Mouse (Mus musculus) stomach, postnatal 0 days (tissue): ENCODE results near the gene Dab1. TPM values are rescaled to one million over a fixed set of nuclear protein-coding genes. Genes with fewer than 3 reads are reported as not detected.

Experiments
- ATAC-seq: fragments of 200-750 bp; cut with Nextera tagmentation; 2 replicates; pipeline ENCODE4 v1.8.0; 2017; ENCODE audit not compliant: low FRiP score, low TSS enrichment
- DNase-seq: peaks from one replicate; pipeline ENCODE4 v3.0.0-alpha.2; 2016; ENCODE audit warnings: low spot score
- H3K27ac ChIP-seq: fragments of 300-500 bp; sonication (generic); replicated peaks from 2 replicates; pipeline ENCODE4 v1.5.1; 2014; ENCODE audit warnings: mild to moderate bottlenecking, control low read depth
- H3K27me3 ChIP-seq: fragments of 300-500 bp; sonication (generic); 2 replicates; pipeline ENCODE4 v1.6.1; 2014; ENCODE audit warnings: low read length; ENCODE audit not compliant: control insufficient read depth, insufficient read depth
- H3K36me3 ChIP-seq: fragments of 300-500 bp; sonication (generic); 2 replicates; pipeline ENCODE4 v1.6.1; 2014; ENCODE audit warnings: low read length, mixed read lengths; ENCODE audit not compliant: control insufficient read depth, insufficient read depth
- H3K4me1 ChIP-seq: fragments of 300-500 bp; sonication (generic); replicated peaks from 2 replicates; pipeline ENCODE4 v1.6.1; 2014; ENCODE audit warnings: antibody characterized with exemption; ENCODE audit not compliant: control insufficient read depth, insufficient read depth
- H3K4me2 ChIP-seq: fragments of 300-500 bp; sonication (generic); replicated peaks from 2 replicates; pipeline ENCODE4 v1.6.1; 2014; ENCODE audit warnings: low read depth, mild to moderate bottlenecking, control low read depth, moderate library complexity
- H3K4me3 ChIP-seq: fragments of 300-500 bp; sonication (generic); 2 replicates; pipeline ENCODE4 v1.5.1; 2014; ENCODE audit warnings: low read depth, low read length, control low read depth
- H3K9ac ChIP-seq: fragments of 300-500 bp; sonication (generic); 2 replicates; pipeline ENCODE4 v1.6.1; 2014; ENCODE audit warnings: mild to moderate bottlenecking, low read length, control low read depth, mixed read lengths
- H3K9me3 ChIP-seq: fragments of 300-500 bp; sonication (generic); 2 replicates; pipeline ENCODE4 v1.6.1; 2016; ENCODE audit warnings: low read length; ENCODE audit not compliant: control insufficient read depth
- CTCF ChIP-seq: IDR thresholded peaks from 2 replicates; pipeline ENCODE4 v1.5.1; 2016; ENCODE audit warnings: antibody characterized with exemption, low read depth, mild to moderate bottlenecking, moderate library complexity
- EP300 ChIP-seq: optimal IDR thresholded peaks from 2 replicates; pipeline ENCODE3; 2016; ENCODE audit warnings: antibody characterized with exemption
- whole genome bisulfite sequencing: fragments of 180-500 bp; shearing (Covaris S2); extraction: QIAGEN DNeasy Blood & Tissue Kit; methylation state at CpG from one replicate; pipeline ENCODE4 v1.1.7; 2014; 5-methylcytosine and 5-hydroxymethylcytosine counted together
- polyA plus RNA-seq: library from polyadenylated mRNA; unstranded; fragments of >200 nt; fragmentation: Nextera tagmentation; extraction: Ambion mirVana; gene quantifications from 2 replicates; pipeline ENCODE4 v1.2.1, GENCODE M21; 2015

The Dab1 gene
- polyA plus RNA-seq, 1 experiment from 2014 or later, result 7.4 TPM

DNA sequence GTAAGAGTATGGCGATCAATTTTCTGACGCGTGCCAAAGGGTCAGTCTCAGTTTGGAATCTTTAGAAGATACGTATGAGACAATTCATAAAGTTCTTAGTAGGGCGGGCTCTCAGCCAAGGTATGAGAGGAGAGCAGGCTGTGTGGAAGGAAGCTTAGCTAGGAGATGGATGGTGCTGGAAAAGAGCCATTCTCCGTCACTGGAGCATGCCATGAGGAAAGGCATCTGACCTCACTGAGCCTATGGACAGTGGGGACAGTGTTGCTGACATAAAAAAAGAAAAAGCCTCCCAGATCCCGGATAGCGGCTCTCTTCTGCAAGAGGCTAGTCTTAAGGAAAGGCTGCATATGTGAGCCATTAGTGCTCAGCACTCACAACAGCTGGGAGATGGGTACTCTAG, 579.5 kb downstream of the Dab1 start:
- TF ChIP-seq CTCF, result no peak
- TF ChIP-seq EP300, result no peak
- no peak overlapping the region for H3K27ac ChIP-seq
- H3K9ac ChIP-seq, result no peak overlapping the region
- no peak overlapping the region for H3K4me2 ChIP-seq
- H3K27me3 ChIP-seq, result no peaks in the 10 kb centered on the region
- DNase-seq, result no peak
- H3K9me3 ChIP-seq, result no peaks in the 10 kb centered on the region
- no peak overlapping the region for H3K4me3 ChIP-seq
- H3K36me3 ChIP-seq, result no peaks in the 10 kb centered on the region
- H3K4me1 ChIP-seq, result no peaks in the 10 kb centered on the region
- no peak for ATAC-seq
- WGBS, result 46% methylated on average over 8 of the region's 8 CpGs

DNA sequence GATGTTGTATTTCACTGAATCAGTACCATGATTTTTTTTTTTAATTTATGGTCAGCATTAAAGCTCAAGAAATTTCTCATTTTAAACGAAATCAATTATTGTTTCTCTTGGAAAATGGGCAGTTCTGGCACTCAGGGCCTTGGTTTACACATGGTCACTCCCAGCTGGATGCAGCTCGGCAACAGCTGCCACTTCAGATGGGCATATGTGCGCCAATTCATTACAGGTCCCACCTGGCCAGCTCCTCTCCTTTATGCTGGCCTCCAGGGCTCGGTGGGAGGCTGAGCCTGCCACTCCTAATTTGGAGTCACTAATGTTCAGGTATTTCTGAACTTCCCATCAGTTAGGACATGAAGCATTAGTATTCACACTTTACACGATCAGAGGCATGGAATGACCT, 582.5 kb downstream of the Dab1 start:
- Histone ChIP-seq H3K4me1 (no peaks in the 10 kb centered on the region), H3K4me3 (no peak overlapping the region), H3K27me3 (no peaks in the 10 kb centered on the region), H3K4me2 (no peak overlapping the region), H3K9me3 (no peaks in the 10 kb centered on the region), H3K27ac (no peak overlapping the region), H3K9ac (no peak overlapping the region), H3K36me3 (no peaks in the 10 kb centered on the region)
- WGBS, result 77% methylated on average over 5 of the region's 5 CpGs
- TF ChIP-seq EP300 (no peak), CTCF (no peak)
- DNase-seq (no peak), ATAC-seq (no peak)

- no peak for DNase-seq
- no peak overlapping the region for H3K4me3 ChIP-seq
- TF ChIP-seq CTCF, result no peak
- no peak for TF ChIP-seq EP300
- H3K27ac ChIP-seq, result no peak overlapping the region
- no peaks in the 10 kb centered on the region for H3K27me3 ChIP-seq
- H3K9ac ChIP-seq, result no peak overlapping the region
- no peak overlapping the region for H3K4me2 ChIP-seq
- no peaks in the 10 kb centered on the region for H3K4me1 ChIP-seq
- no peaks in the 10 kb centered on the region for H3K36me3 ChIP-seq
- H3K9me3 ChIP-seq, result no peaks in the 10 kb centered on the region
- WGBS, result 54% methylated on average over 6 of the region's 6 CpGs
- no peak for ATAC-seq
Measured at GRCm38 (mm10) chr4:104204047-104204446, 584.9 kb downstream of the Dab1 start.

- Histone ChIP-seq H3K4me2 (no peak overlapping the region), H3K4me1 (no peaks in the 10 kb centered on the region), H3K4me3 (no peak overlapping the region), H3K9me3 (no peaks in the 10 kb centered on the region), H3K27ac (no peak overlapping the region), H3K36me3 (no peaks in the 10 kb centered on the region), H3K27me3 (no peaks in the 10 kb centered on the region), H3K9ac (no peak overlapping the region)
- no peak for DNase-seq
- ATAC-seq, result no peak
- TF ChIP-seq CTCF (no peak), EP300 (no peak)
- 57% methylated on average over 5 of the region's 5 CpGs for WGBS
Measured at GRCm38 (mm10) chr4:104206639-104207038, 587.5 kb downstream of the Dab1 start.

- Histone ChIP-seq H3K4me3 (no peak overlapping the region), H3K9me3 (no peaks in the 10 kb centered on the region), H3K4me1 (no peaks in the 10 kb centered on the region), H3K36me3 (no peaks in the 10 kb centered on the region), H3K27ac (no peak overlapping the region), H3K4me2 (no peak overlapping the region), H3K27me3 (no peaks in the 10 kb centered on the region), H3K9ac (no peak overlapping the region)
- ATAC-seq, result no peak
- WGBS, result 37% methylated on average over 2 of the region's 2 CpGs
- TF ChIP-seq EP300, result no peak
- peak; percentile 62 for TF ChIP-seq CTCF
- peak; percentile 35 for DNase-seq
Measured at GRCm38 (mm10) chr4:104209081-104209480, 589.9 kb downstream of the Dab1 start.

DNA sequence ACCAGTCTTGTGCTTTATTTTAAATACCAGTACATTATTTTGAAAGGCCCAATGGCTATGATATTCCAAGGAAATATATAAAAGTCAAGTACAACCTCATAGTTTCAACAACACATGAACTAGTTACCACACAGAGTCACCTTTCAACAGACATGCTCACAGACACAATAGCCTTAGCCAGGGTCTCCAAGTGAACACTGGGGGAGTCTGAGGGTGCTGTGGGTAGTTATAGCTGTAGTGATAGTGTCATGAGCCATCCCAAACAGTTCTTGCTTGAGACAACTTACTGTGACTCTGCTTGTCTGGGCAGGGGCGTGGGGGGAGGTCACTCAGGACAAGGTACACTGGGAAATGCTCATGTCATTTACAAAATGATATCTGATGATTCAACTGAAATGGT, 591.6 kb downstream of the Dab1 start:
- H3K4me2 ChIP-seq, result no peak overlapping the region
- no peaks in the 10 kb centered on the region for H3K4me1 ChIP-seq
- no peak overlapping the region for H3K27ac ChIP-seq
- TF ChIP-seq EP300 (no peak), CTCF (no peak)
- ATAC-seq (no peak), DNase-seq (no peak)
- whole genome bisulfite sequencing, result 70% methylated on average over 1 of the region's 1 CpGs
- H3K9me3 ChIP-seq, result no peaks in the 10 kb centered on the region
- no peaks in the 10 kb centered on the region for H3K36me3 ChIP-seq
- no peak overlapping the region for H3K9ac ChIP-seq
- no peaks in the 10 kb centered on the region for H3K27me3 ChIP-seq
- H3K4me3 ChIP-seq, result no peak overlapping the region
